Mouse (Mus musculus) erythroblast, adult 5-6 weeks (primary cell): Measurements from ENCODE around the gene Ssx2ip. TPM values are rescaled to one million over a fixed set of nuclear protein-coding genes. Genes with fewer than 3 reads are reported as not detected.
A peak's percentile ranks its signal among the peaks of the same experiment; 100 is the strongest.

Source experiments
- ATAC-seq: replicated peaks from 2 replicates; pipeline ENCODE4 v1.8.0; 2016; ENCODE audit warnings: moderate number of reproducible peaks, mild to moderate bottlenecking, moderate TSS enrichment, inconsistent platforms; ENCODE audit not compliant: poor library complexity, low FRiP score, severe bottlenecking
- total RNA-seq, 2 experiments: library from RNA; stranded (forward) in 1 of 2; stranded (reverse) in 1 of 2; fragments of 150-400 nt in 1 of 2; fragments of 200-764, 138-1000 nt in 1 of 2; gene quantifications; 2 replicates each; pipeline versions ENCODE4 v1.2.3 to v1.2.4; 2015 to 2017; ENCODE audit warnings: low replicate concordance in 2 of 2

Ssx2ip gene
- total RNA-seq, 2 experiments from 2014 or later: 15.0 to 25.0 TPM

DNA sequence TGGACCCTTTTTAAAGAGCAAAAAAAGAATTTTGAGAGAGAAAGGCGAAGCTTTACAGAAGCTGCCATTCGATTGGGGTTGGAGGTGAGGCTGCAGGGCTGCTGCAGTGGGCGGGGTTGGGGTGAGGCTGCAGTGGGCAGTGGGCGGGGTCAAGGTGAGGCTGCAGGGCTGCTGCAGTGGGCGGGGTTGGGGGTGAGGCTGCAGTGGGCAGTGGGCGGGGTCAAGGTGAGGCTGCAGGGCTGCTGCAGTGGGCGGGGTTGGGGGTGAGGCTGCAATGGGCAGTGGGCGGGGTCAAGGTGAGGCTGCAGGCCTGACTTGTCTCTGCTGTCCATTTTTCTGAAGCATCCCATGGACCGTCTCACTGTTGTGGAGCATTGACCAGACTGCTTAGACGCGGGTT is 28.6 kb downstream of the Ssx2ip start:
- peak; percentile 50; the same call in 1 of the 2 replicates for ATAC-seq

DNA sequence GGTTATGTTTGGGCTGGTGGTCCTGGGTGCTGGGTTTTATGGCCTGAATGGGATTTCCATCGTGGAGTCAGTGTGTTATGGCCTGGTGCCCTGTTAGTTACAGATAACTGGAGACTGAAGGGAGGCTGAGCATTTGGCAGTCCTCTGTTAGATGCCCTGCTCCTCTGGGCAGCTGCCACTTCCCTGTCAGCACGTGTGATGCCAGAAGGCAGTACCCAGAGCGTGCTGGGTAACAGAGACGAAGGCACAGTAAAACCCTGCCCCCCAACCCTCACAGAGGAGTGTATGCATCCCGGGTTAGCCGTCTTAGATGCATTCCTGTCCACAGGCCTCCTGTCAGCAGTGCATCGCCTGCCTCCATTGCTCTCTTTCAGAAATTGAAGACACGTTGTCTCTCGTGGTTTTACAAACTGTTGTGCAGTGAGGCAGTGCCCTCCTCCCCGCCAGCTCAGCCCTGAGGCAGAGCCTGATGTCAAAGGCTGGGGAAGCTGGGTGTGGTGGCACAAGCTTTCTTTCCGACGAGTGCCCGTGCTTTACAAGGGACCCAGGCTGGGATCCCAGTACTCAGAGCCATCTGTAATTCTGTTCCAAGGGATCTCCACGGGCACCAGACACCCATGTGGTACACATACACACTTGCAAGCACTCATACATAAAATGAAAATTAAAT is 29.4 kb downstream of the Ssx2ip start:
- ATAC-seq: no peak

DNA sequence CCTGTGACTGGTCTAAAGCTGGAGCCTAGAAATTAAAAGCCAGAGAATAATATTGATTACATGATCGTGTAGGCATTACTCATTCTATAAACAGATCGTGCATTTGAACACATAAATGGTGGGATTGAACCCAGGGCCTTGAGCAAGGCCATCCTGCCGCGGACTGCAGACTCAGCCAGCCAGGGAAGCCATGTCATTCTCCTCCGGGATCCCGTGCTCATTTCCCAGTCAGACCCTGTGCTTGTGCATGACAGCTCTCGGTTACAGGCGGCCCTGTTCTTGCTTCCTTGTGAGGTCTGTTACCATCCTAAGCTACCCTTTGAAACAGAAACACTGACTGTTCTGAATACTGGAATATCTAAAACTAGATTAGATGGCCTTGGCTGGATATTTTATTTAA is 30.2 kb downstream of the Ssx2ip start:
- ATAC-seq: no peak

DNA sequence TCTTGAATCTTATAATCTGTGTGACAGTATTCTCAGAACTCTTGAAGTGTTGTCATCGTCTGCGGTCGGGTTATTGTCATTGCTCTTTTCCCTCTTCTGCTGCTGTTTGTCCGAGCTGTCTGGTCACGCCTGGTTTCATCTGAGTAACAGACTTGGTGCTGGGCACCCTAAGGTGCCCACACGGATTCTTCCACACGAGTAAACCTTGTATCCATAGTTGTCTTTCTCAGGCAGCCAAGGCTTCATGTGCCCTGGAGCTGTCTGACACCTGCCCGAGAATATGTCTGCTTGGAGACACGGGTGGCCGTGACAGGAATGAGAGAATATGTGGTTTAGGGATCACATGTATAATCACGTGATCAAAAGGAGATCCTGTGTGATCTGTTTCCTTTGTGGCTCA is 31.1 kb downstream of the Ssx2ip start:
- ATAC-seq: no peak

DNA sequence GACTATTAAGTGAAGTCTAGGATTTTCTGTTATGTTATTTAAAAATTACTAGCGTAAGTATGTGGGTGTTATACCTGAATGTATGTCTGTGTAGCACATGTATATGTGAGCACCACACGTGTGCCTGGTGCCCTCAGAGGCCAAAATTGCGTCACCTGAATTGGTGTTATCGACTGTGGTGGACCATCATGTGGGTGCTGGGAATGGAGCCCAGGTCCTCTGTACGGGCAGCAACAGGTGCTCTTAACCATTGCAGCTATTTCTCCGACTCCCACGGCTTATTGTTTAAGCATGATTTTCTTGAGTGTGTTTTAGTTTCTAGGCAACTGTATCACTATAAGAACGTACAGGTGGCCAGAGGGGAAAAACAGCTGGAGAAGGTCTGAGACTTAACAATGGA is 31.7 kb downstream of the Ssx2ip start:
- no peak for ATAC-seq

DNA sequence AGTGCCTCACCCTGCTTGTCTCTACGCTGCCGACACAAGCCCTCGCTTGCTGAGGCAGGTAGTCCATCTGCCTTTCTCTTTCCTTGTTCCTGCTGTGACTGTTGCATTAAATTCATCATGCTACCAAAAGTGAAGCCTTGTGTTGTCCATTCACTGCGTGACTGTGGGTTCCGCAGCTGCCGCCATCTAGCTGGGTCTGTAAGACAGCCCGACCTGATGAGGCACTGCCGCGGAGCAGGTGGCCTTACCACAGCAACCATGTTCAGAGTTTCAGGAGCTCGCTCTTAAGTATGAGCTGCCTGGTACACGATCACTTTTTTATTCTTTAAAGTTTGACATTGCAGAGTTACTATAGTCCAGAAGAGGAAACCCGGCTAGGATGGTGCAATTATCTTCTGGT is 35.6 kb downstream of the Ssx2ip start:
- no peak for ATAC-seq

DNA sequence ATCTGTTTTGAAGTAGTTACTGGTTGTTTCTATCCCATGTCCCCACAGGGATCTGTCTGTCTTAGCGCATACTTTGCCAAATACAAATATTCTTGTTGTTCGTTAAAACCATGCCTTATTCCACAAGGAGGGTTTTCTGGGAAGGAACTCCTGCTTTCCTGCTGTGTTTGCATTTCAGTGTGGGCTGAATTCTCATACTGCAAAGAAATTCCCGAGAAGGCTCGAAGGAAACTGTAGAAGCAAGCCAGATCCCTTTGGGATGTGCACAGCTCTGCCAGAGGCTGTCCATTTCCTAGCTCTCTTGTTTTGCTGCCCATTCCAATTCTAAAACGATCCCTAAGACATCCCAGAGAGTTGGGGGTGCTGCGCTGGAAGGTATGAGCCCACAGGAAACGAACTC is 36.0 kb downstream of the Ssx2ip start:
- ATAC-seq: no peak

DNA sequence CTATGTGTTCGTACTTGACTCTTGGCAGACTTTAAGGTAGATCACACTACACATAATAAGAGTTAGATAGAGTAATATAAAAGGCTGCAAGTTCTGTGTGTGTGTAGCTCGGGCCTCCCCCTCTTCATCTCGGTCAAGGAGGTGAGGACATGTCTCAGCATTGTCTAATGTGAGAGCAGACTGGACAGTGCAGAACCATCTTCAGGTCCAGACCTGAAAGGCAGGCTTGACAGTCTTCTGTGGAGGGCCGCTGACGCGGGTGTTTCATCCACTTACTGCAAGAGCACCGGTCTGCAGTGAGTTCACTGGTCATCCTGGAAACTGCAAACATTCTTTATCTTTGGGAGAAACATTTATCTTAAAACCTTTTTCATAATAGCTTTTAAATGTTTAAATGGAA is 38.0 kb downstream of the Ssx2ip start:
- ATAC-seq: no peak

DNA sequence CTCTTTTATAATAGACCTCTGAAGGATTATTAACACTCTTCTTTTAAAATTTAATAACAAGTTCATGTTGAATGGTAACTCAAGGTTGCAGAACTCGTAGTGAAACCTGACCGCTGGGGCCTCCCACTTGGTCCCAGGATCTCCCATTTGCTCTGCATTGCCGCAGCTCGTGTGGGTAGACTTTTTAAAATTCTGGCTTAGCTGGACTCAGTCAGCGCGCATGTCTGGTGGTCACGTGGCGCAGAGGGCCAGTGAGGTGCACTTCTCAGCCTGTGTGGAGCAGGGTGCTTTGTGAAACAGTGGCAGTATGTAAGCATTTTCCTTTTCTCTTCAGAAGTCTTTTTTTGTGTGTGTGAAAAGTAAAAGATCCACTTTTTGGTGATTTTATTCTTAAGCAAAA is 38.5 kb downstream of the Ssx2ip start:
- no peak for ATAC-seq

DNA sequence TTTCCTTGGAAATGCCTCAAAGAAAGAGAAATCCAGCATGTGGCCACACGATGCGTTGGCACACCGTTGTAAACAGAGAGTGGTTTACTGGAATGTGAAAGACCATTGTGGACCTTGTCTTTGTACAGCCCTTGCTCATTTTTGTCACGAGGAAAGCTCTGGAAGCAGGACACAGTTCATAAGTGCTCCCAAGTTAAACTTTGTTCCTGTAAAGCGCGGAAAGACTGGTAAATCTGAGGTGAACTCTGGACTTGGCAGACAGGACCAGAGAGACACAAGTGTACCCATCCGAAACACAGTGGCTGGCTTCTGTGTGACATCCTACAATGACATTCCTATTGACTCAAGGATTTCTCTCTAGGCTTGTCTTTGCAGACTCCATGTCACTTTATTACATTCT is 38.9 kb downstream of the Ssx2ip start:
- no peak for ATAC-seq

DNA sequence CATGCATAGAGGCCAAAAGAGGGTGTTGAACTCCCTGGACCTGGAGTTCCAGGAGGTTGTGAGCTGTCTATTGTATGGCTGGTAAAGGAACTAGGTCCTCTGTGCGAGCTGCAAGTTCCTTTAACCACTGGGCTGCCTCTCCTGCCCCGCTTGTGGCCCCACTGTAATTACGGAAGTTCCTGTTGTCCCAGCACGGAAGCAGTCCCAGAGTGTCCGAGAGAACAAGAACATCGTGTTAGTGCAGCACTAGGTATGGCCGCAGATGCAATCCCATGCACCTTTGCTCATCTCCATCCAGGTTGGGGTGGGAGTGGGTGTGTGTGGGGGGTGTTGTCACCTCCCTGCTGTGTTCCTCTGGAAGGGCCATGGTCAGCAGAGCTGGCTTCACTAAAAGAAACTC is 40.4 kb downstream of the Ssx2ip start:
- ATAC-seq: no peak

DNA sequence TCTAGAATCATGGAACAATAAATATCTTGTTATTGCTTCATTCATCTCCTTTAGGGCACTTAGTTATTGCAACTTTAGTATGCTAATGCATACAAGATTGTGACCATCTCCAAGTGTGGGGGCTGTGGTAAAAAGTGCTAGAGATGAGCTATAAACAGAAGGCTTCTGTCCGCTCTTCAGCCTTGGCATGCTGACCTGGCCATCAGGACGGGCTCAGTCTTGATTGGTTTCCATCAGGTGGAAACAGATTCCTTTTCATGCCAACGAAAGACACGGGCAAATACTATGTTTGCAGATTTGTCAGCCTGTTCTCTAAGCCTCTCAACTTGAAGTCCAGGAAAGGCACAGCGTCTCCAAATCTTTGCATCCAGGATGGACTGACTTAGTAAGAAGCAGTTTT is 42.7 kb downstream of the Ssx2ip start:
- ATAC-seq: no peak

DNA sequence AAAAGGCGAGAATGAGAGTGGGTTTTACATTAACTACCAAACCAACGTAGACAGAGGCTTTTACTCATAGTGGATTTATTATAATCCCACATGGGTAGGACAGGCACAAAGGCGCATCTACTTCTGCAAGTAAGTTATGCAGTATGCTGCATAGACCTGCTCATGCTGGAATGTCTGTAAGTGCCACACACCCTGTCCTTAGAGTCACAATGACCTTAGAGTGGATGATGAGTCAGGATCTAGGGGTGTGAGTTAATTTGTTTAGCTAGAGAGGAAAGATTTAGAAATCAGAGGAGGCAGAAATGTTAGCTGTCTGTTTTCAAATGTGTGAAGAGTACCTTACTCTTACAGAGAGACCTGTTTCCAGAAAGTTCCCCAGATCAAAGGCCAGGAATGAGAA is 43.2 kb downstream of the Ssx2ip start:
- ATAC-seq: no peak

DNA sequence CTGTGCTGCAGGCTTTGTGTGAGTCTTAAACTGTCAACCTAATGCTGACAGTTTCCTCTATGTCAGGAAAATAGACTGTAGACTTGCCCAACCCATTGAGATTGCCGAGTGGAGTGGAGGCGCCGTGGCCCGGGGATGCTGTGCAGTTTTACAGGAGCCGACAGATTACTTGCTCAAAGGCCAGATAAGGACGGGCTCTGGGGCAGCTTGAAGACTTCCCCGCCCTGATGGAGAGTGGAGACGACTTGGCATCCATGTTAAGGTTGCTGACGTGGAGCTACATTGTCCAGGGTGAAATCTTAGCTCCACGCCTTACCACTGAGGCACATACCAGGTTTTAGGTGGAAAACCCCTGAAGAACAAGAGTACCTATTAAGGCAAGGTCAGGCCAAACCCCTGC is 43.9 kb downstream of the Ssx2ip start:
- no peak for ATAC-seq

DNA sequence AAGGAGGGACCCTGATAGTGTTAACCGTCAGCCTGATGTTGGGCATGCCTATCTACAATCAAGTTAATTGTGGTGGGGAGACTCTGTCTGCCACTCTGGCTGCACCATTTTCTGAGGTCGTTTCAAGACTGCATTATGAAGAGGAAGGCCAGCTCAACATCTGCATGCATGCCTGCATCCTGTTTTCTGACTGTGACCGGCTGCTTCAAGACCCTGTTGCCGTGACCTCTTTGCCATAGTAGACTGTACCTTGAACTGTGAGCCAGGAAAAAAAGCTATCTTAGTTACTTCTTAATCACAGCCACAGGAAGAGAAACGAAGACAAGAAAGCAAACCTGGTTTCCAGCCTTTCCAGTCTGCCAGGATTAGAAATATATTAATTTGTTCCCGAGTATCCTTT is 44.5 kb downstream of the Ssx2ip start:
- no peak for ATAC-seq

DNA sequence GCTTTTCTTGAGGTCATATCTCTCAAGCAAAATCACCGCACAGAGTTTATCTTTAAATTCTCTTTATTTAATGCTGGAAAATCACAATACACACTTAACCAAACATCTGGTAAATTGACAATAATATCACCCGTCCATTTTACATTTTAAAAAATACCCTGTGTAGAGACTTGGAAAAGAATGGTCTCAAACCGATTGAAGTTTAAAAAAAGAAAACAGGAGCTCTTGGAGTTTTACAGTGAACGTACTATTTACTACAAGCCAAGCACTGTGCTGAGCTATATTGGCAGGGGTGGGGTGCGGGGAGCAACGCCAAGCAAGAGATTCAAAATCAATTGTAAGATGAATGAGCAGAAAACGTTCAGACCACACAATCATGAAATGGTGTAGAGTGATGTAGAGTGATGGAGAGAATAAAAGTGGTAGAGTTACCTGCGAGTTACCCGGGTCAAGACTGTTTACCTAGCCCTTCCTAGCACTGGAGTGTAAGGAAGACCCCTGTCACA is 45.4 kb downstream of the Ssx2ip start, which contains the start of gene Ctbs:
TSS of gene Ctbs (plus strand) at position 51 of the 506 bp plus-strand sequence.
- ATAC-seq: no peak

DNA sequence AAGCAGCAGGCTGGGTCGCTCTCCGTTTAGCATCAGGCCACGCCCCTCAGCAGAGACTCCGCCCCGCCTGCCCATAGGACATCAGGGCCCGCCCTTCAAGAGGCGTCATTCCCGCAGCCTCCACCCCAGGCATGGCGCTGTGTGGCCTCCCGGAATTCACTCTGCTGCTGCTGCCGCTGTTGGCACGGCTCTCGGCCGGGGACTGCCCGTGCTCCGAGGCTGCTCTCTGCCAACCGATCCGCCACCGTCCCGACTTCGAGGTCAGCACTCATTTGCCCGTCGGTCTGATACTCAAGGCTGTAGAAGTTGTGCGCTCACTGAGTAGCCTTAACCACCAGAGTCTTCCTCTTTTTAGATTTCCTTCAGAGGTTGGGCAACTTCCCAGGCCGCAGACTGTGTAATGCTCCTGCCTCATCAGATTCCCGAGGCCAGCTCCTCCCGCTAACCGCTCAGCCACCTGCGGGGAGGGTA is 46.0 kb downstream of the Ssx2ip start:
- ATAC-seq: peak; percentile 99

DNA sequence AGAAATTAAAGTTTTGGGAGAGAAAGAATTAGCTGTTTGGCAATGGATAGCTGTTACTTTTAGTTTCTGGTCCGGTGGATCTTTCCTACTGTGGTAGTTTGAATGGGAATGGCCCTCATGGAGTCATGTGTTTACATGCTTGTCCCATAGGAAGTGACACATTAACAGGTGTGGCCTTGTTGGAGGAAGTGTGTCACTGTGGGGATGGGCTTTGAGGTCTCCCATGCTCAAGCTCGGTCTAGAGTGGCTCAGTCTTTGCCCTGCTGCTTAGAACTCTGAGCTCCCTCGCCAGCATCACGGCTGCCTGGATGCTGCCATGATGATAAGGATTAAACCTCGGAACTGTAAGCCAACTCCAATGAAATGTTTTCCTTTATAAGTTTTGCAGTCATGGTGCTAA is 46.9 kb downstream of the Ssx2ip start:
- ATAC-seq: no peak

DNA sequence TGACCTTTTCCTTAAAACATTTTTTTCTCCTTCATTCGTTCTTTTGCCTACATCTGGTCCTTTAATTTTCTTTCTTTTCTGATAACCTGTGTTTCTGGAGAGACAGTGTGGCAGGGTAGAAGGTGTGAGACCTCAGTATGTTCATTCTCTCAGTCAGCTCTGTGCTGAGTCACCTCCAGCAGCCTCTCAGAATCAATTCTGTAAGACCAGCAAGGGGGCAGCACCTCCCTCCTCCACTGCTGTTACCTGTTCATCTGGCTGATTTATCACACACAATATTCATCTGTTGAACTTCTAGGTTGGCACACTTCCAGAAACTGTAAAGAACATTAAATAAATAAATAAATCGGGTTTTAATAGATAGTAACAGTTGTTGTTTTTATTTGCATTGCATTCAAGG is 58.5 kb downstream of the Ssx2ip start:
- ATAC-seq: no peak

DNA sequence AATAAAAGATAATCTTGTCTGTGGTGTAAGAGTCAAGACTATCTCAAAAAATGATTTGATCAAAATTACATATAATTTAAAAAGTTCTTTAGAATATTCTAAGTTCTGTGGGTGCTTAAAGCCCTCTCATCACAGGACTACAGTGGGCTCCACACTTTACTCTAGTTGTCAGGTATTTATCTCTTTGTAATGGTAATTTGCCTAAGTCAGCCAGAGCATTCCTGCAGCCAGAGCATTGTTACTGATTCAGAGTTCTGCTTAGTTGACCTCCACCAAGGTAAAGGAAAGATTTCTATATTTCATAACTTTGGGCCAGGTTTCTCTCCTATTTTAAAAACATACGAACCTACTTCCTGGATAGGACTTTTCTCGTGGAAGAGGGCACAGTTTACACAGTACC is 64.8 kb downstream of the Ssx2ip start:
- ATAC-seq: no peak

DNA sequence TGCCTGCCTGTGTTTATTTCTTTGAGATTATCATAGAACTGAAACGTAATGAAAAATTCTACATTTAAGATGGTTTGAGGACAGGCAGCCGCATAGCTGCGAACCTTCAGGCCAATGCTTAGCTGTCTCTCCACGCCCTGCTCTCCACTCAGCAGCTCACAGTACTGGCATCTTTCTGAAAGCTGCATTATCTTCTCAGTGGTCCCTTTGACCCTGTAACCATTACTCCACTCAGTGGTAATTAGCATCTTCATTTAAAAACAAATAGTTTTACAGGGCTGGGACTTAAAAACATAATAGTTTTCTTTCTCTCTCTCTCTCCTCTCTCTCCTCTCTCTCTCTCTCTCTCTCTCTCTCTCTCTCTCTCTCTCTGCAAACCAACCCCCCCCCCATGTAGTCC is 68.2 kb downstream of the Ssx2ip start:
- ATAC-seq: no peak

DNA sequence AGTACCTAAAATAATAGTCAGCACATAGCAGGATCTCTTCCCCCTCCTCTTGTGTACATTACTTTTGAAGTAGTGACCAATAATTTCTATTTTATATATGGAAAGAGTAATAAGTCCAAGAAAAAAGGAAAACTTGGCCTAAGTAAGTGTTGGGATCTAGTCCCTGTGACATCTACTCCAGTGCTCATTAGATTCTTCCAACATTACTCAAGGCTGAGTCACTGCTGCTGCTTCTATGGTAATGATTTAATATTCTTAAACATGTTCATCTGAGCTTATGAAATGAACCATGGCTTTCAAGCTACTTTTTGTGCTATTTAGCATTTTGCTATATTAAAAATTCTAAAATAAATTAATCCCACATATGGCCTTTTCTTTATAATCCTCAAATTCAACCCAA is 69.3 kb downstream of the Ssx2ip start:
- no peak for ATAC-seq
